Mouse (Mus musculus): ENCODE measurements around the gene Gm16440. TPM values are rescaled to one million over a fixed set of nuclear protein-coding genes. Genes with fewer than 3 reads are reported as not detected.
"Not testable (repeated sequence)": the region's sequence is repeated elsewhere in the genome, so short reads cannot be mapped to it uniquely, and the experiment has no call there.

The Gm16440 gene
- not detected in 2 replicates for polyA plus RNA-seq (2012; ENCODE audit: insufficient read depth, low replicate concordance)

DNA sequence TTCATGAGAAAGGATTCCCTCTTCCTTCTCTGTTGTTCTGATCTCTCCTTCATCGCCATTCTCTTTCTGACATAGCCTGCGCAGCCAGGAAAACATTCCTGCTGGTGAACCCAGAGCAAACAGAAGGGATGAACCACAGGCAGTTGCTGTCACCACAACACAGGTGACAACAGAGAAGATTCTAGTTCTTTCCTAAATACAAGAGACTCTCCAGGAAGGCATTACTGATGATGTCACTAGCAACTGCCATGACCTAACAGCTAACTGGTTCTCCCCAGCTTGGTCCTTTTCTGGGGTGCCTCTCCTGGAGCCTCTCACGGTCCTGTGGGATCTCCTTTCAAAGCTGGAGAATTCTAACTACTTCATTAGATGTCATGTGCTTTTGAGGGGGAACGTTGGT lies at the start of gene Gm16440:
TSS of gene Gm16440 (minus strand) at position 101 of the 400 bp plus-strand sequence.
- not testable (repeated sequence) for H3K27me3 ChIP-seq (replicated peaks); H3K4me3 ChIP-seq (replicated peaks); H3K4me1 ChIP-seq; H3K36me3 ChIP-seq (replicated peaks; ENCODE audit: low read length); H3K9me3 ChIP-seq

DNA sequence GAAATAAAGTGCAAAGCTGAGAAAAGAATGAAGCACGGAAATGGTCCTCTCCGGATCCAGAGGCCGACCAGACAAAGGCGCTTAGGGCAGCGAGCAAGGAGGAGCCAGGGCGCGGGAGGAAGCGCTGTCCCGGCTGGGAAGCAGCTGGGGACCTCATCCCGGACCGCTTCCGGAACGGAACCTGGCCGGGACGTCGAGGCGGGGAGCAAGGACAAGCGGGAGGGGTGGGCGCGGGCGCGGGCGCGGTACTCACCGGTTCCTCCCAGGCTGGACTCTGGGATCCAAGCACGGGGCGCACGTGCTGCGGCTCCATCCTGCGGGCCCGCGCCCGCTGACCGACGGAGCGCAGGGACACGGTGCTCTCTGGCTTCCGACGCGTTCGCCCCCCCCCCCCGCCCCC lies 36.6 kb upstream of the Gm16440 start:
- H3K9me3 ChIP-seq; H3K36me3 ChIP-seq (replicated peaks; ENCODE audit: low read length); H3K4me3 ChIP-seq (replicated peaks); H3K27me3 ChIP-seq (replicated peaks); H3K4me1 ChIP-seq: not testable (repeated sequence)

DNA sequence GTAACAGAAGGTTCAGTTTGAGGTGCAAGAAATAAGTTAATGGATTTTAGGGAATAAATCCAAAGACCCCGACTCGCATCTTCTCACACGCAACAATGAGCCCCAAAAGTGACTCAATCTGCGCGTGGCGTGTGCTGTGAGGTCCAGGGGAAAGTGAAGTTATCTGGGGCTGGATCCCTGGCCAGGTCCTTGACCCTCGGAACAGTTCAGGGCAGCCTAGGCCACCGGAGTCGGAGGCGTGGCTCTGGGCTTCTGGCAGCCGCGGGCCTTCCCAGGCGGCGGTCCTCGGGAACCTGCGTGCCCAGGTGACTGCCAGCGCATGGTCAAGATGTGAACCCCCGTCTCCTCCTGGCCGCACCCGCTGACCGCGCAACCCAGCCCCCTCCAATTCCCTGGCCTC lies 36.2 kb upstream of the Gm16440 start:
- not testable (repeated sequence) for H3K4me1 ChIP-seq; H3K9me3 ChIP-seq; H3K27me3 ChIP-seq (replicated peaks); H3K36me3 ChIP-seq (replicated peaks; ENCODE audit: low read length); H3K4me3 ChIP-seq (replicated peaks)

DNA sequence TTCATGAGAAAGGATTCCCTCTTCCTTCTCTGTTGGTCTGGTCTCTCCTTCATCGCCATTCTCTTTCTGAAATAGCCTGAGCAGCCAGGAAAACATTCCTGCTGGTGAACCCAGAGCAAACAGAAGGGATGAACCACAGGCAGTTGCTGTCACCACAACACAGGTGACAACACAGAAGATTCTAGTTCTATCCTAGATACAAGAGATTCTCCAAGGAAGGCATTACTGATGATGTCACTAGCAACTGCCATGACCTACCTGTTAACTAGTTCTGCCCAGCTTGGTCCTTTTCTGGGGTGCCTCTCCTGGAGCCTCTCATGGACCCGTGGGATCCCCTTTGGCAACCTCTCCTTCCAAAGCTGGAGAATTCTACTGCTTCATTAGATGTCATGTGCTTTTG lies 22.3 kb upstream of the Gm16440 start, which contains the start of gene Gm3591:
TSS of gene Gm3591 (minus strand) at position 101 of the 400 bp plus-strand sequence.
- not testable (repeated sequence) for H3K27me3 ChIP-seq (replicated peaks); H3K4me3 ChIP-seq (replicated peaks); H3K4me1 ChIP-seq; H3K36me3 ChIP-seq (replicated peaks; ENCODE audit: low read length); H3K9me3 ChIP-seq

DNA sequence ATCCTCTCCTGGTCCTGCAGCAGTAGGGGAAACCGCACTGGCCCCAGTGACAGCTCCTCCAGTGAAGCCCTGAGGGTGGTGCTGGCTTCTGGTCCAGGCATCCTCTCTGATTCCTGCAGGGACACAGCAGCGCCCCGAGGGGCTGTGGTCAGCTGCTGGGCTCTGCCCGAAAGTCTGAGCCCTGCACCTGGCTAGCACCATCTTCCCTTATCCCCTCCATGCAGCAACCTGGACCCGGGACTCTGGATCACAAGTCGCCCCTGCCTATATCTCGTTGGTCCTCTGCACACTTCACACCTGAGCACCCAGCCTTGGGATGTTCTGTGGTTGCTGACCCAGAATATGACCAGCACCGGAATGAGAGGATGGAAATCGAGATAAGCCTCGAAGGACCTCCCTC lies 46.5 kb downstream of the Gm16440 start, which contains the start of gene Gm3618:
TSS of gene Gm3618 (minus strand) at position 101 of the 400 bp plus-strand sequence.
- not testable (repeated sequence) for H3K36me3 ChIP-seq (replicated peaks; ENCODE audit: low read length); H3K4me3 ChIP-seq (replicated peaks); H3K9me3 ChIP-seq; H3K4me1 ChIP-seq; H3K27me3 ChIP-seq (replicated peaks)

Other genes starting within 250 kb of the Gm16440 start
- gene Gm21560, start 171.0 kb downstream of the Gm16440 start, polyA plus RNA-seq (2012; ENCODE audit: insufficient read depth, low replicate concordance) = not detected in 2 replicates
- gene Gm3411, start 103.1 kb downstream of the Gm16440 start, polyA plus RNA-seq (2012; ENCODE audit: insufficient read depth, low replicate concordance) = not detected in 2 replicates
- gene Gm21103, start 85.5 kb downstream of the Gm16440 start, polyA plus RNA-seq (2012; ENCODE audit: insufficient read depth, low replicate concordance) = not detected in 2 replicates
- not detected in 2 replicates for gene Gm3618, start 46.6 kb downstream of the Gm16440 start, polyA plus RNA-seq (2012; ENCODE audit: insufficient read depth, low replicate concordance)
- gene Gm3591, start 22.2 kb upstream of the Gm16440 start, polyA plus RNA-seq (2012; ENCODE audit: insufficient read depth, low replicate concordance) = not detected in 2 replicates
- not detected in 2 replicates for gene Gm3594, start 54.3 kb upstream of the Gm16440 start, polyA plus RNA-seq (2012; ENCODE audit: insufficient read depth, low replicate concordance)
- not detected in 2 replicates for gene Gm8356, start 147.0 kb upstream of the Gm16440 start, polyA plus RNA-seq (2012; ENCODE audit: insufficient read depth, low replicate concordance)
- gene Gm3629, start 200.3 kb upstream of the Gm16440 start, polyA plus RNA-seq (2012; ENCODE audit: insufficient read depth, low replicate concordance) = not detected in 2 replicates
- gene Gm3460, start 232.1 kb upstream of the Gm16440 start, polyA plus RNA-seq (2012; ENCODE audit: insufficient read depth, low replicate concordance) = not detected in 2 replicates